Mouse (Mus musculus) neural tube, embryonic 11.5 days (tissue): ENCODE data around the gene Thbs3. TPM values are rescaled to one million over a fixed set of nuclear protein-coding genes. Genes with fewer than 3 reads are reported as not detected.
"Not testable (repeated sequence)": the region's sequence is repeated elsewhere in the genome, so short reads cannot be mapped to it uniquely, and the experiment has no call there.

Source experiments
- ATAC-seq: fragments of 200-750 bp; cut with Nextera tagmentation; 2 replicates; pipeline ENCODE4 v1.8.0; 2017; ENCODE audit warnings: moderate number of reproducible peaks, mild to moderate bottlenecking, moderate TSS enrichment, moderate library complexity; ENCODE audit not compliant: insufficient read depth, low FRiP score, low TSS enrichment
- DNase-seq: peaks from one replicate; pipeline ENCODE4 v3.0.0-alpha.2; 2015; ENCODE audit warnings: low spot score
- H3K27ac ChIP-seq: fragments of 300-500 bp; sonication (generic); 2 replicates; pipeline ENCODE4 v1.5.1; 2014; ENCODE audit warnings: low read depth, mild to moderate bottlenecking, low read length
- H3K27me3 ChIP-seq: fragments of 300-500 bp; sonication (generic); 2 replicates; pipeline ENCODE4 v1.6.1; 2014; ENCODE audit warnings: mild to moderate bottlenecking, low read length, mixed read lengths; ENCODE audit not compliant: control insufficient read depth, insufficient read depth
- H3K36me3 ChIP-seq: fragments of 300-500 bp; sonication (generic); 2 replicates; pipeline ENCODE4 v1.6.1; 2014; ENCODE audit warnings: mild to moderate bottlenecking, low read length, moderate library complexity, mixed read lengths; ENCODE audit not compliant: control insufficient read depth, insufficient read depth
- H3K4me1 ChIP-seq: fragments of 300-500 bp; sonication (generic); 2 replicates; pipeline ENCODE4 v1.6.1; 2014; ENCODE audit warnings: low read length, mixed read lengths; ENCODE audit not compliant: control insufficient read depth, insufficient read depth
- H3K4me2 ChIP-seq: fragments of 300-500 bp; sonication (generic); 2 replicates; pipeline ENCODE4 v1.6.1; 2014; ENCODE audit warnings: low read depth, mild to moderate bottlenecking, moderate library complexity
- H3K4me3 ChIP-seq: fragments of 300-500 bp; sonication (generic); 2 replicates; pipeline ENCODE4 v1.5.1; 2014; ENCODE audit warnings: low read depth, low read length
- H3K9ac ChIP-seq: fragments of 300-500 bp; sonication (generic); 2 replicates; pipeline ENCODE4 v1.6.1; 2014; ENCODE audit warnings: mild to moderate bottlenecking, low read length
- H3K9me3 ChIP-seq: fragments of 300-500 bp; sonication (generic); 2 replicates; pipeline ENCODE4 v1.6.1; 2016; ENCODE audit warnings: low read length; ENCODE audit not compliant: control insufficient read depth
- WGBS: fragments of 180-500 bp; shearing (Covaris S2); extraction: QIAGEN DNeasy Blood & Tissue Kit; methylation state at CpG from one replicate; pipeline ENCODE4 v1.1.7; 2014; 5-methylcytosine and 5-hydroxymethylcytosine counted together
- polyA plus RNA-seq: library from polyadenylated mRNA; unstranded; fragments of >200 nt; fragmentation: Nextera tagmentation; extraction: Ambion mirVana; gene quantifications from 2 replicates; pipeline ENCODE4 v1.2.1, GENCODE M21; 2014

Thbs3 gene
- polyA plus RNA-seq, 1 experiment from 2014 or later: 26.3 TPM

DNA sequence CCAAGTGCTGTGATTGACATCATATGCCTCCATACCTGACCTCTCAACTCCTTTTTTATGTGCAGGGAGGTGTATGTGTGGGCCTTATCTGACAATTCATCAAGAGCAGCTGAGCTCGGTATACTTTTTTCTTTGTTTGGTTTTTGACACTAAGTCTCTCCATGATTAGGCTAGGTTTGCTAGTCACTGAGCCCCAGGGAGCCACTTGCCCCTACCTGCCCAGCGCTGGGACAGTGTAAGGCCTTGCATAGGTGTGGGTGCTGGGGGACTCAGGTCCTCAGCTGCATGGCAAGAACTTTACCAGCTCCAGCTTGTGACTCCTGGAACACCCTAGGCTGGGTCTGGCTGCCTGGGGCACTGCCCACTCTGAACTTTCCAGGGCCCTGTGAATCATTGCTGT lies 8.3 kb upstream of the Thbs3 start:
- H3K9ac ChIP-seq: no peak overlapping the region
- ATAC-seq (no peak), DNase-seq (no peak)
- peaks cover 5% of the 10 kb centered on the region for H3K4me1 ChIP-seq
- H3K27me3 ChIP-seq: no peaks in the 10 kb centered on the region
- no peaks in the 10 kb centered on the region for H3K9me3 ChIP-seq
- H3K27ac ChIP-seq: no peak overlapping the region
- no peak overlapping the region for H3K4me3 ChIP-seq
- no peak overlapping the region for H3K4me2 ChIP-seq
- WGBS: 96% methylated on average over 2 of the region's 2 CpGs
- H3K36me3 ChIP-seq: peaks cover 18% of the 10 kb centered on the region

DNA sequence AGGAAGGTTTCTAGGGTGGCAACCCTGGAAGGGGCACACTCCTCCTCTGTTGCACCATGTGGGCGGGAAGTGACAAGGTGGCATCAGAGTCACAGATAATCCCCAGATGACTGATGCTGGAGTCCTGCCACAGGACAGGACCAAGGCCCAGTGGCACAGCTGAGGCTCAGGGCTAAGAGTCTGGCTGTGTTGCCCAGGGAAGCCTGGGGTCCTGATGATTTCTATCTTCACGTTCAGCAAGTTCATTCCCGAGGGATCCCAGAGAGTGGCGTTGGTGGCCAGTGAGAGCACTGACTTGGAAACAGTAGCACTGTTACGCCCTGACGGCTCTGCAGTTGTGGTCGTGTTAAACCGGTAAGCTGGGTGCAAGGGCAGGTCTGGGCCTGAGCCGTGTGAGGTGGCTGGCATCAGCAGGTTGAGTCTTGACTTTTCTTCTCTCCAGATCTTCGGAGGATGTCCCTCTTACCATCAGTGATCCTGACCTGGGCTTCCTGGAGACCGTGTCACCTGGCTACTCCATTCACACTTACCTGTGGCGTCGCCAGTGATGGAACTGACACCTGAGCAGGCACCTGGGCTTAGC lies 6.8 kb upstream of the Thbs3 start:
- Histone ChIP-seq H3K4me2 (no peak overlapping the region), H3K27me3 (no peaks in the 10 kb centered on the region), H3K36me3 (peaks cover 18% of the 10 kb centered on the region), H3K9ac (no peak overlapping the region), H3K4me1 (peaks cover 11% of the 10 kb centered on the region), H3K9me3 (no peaks in the 10 kb centered on the region), H3K27ac (no peak overlapping the region), H3K4me3 (no peak overlapping the region)
- ATAC-seq (no peak), DNase-seq (no peak)
- WGBS: 91% methylated on average over 13 of the region's 13 CpGs

DNA sequence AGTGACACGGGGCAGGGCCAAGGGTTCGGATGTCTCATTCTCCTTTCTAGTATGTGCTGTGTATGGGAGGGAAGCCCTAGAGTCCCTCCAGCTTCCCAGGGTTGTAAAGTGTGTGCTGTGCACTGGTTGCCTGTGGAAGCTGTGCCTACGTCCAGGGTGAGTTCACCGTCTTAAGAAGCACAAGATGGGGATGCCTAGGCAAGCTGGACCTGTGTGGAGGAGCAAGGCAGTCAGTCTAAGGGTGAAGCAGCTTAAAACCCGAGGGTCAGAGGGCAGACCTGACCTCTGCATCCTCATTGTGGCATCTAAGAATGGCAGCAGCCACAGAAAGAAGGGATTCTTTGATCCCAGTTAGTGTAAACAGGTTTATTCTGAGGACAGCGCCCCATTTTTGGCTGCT lies 6.2 kb upstream of the Thbs3 start:
- whole genome bisulfite sequencing: 85% methylated on average over 6 of the region's 6 CpGs
- H3K4me2 ChIP-seq: no peak overlapping the region
- H3K9me3 ChIP-seq: no peaks in the 10 kb centered on the region
- H3K4me3 ChIP-seq: no peak overlapping the region
- H3K9ac ChIP-seq: no peak overlapping the region
- peaks cover 18% of the 10 kb centered on the region for H3K36me3 ChIP-seq
- ATAC-seq (no peak), DNase-seq (no peak)
- H3K4me1 ChIP-seq: peaks cover 8% of the 10 kb centered on the region; the same call in 1 of the 2 replicates
- no peak overlapping the region for H3K27ac ChIP-seq
- H3K27me3 ChIP-seq: no peaks in the 10 kb centered on the region

DNA sequence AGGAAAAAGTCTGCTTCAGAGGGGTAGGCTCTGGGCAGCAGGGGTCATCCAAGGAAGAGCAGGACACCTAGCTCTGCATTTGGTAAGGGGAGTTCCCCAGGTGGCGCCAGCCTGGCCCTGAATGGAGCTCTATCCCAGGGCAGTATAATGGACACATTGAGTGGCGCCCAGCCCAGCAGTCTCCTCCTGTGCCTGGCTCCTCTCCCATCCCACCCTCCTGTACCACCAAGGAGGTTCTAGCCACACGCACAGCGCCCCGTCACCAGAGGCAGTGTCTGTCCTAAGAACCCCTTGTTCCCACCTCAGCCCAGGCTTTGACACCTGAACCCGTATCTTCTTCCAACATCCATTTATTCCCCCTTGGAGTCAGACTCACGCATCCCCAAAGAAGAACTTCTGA lies 5.2 kb upstream of the Thbs3 start:
- ATAC-seq (no peak), DNase-seq (no peak)
- 93% methylated on average over 7 of the region's 7 CpGs for WGBS
- H3K9me3 ChIP-seq: no peaks in the 10 kb centered on the region
- no peak overlapping the region for H3K27ac ChIP-seq
- no peaks in the 10 kb centered on the region for H3K27me3 ChIP-seq
- H3K9ac ChIP-seq: no peak overlapping the region
- H3K36me3 ChIP-seq: peaks cover 18% of the 10 kb centered on the region
- no peak overlapping the region for H3K4me3 ChIP-seq
- peaks cover 8% of the 10 kb centered on the region; the same call in 1 of the 2 replicates for H3K4me1 ChIP-seq
- no peak overlapping the region for H3K4me2 ChIP-seq

DNA sequence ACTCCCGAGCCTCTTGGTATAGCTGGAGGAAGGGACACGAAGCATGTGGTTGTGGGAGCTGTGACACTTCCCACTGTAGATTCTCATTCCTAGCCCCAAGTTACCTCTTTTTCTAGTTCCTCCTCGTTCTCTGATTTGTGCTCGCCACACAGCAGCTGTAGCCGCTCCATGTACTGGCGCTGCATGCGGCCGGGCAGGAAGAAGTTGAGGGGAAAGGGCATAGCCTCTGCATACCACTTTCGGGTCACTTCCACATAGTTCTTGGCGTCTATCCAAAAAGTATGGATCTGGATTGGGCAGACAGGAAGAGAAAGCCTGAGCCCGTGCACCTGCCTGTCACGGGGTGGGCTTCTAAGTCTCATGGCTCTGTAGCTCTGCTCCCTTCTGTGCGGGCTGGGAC lies 4.8 kb upstream of the Thbs3 start:
- no peak for ATAC-seq
- 92% methylated on average over 13 of the region's 13 CpGs for WGBS

DNA sequence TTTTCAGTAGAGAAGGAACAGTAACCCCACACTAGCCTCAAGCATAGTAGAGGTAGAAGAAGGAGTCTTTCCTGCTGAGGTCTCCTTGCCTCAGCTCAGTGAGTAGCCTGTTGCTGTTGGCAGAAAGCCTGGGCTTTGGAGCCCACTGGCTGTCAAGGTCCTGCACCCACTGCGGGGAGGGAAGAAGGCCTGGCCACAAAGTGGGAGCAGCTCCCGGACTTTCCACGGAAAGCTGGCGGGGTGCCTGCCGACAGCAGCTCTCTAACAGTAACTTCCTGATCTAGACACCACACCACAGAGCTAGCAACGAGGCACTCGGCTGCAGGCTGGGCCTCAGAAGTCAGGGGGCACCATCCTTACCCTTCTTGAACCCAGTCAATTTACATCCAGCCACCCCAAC lies 4.2 kb upstream of the Thbs3 start:
- no peak overlapping the region for H3K4me2 ChIP-seq
- DNase-seq (no peak), ATAC-seq (no peak)
- H3K9me3 ChIP-seq: no peaks in the 10 kb centered on the region
- 88% methylated on average over 7 of the region's 7 CpGs for WGBS
- H3K4me1 ChIP-seq: peaks cover 14% of the 10 kb centered on the region
- H3K4me3 ChIP-seq: no peak overlapping the region
- no peaks in the 10 kb centered on the region for H3K27me3 ChIP-seq
- no peak overlapping the region for H3K27ac ChIP-seq
- peaks cover 18% of the 10 kb centered on the region for H3K36me3 ChIP-seq
- no peak overlapping the region for H3K9ac ChIP-seq

More for the DNA sequence above, 4.8 kb upstream of the Thbs3 start:
- no peak overlapping the region for H3K27ac ChIP-seq
- peaks cover 9% of the 10 kb centered on the region for H3K4me1 ChIP-seq
- H3K9me3 ChIP-seq: no peaks in the 10 kb centered on the region
- no peak for DNase-seq
- H3K9ac ChIP-seq: no peak overlapping the region
- H3K4me3 ChIP-seq: no peak overlapping the region
- H3K36me3 ChIP-seq: peaks cover 18% of the 10 kb centered on the region
- H3K27me3 ChIP-seq: no peaks in the 10 kb centered on the region
- no peak overlapping the region for H3K4me2 ChIP-seq

DNA sequence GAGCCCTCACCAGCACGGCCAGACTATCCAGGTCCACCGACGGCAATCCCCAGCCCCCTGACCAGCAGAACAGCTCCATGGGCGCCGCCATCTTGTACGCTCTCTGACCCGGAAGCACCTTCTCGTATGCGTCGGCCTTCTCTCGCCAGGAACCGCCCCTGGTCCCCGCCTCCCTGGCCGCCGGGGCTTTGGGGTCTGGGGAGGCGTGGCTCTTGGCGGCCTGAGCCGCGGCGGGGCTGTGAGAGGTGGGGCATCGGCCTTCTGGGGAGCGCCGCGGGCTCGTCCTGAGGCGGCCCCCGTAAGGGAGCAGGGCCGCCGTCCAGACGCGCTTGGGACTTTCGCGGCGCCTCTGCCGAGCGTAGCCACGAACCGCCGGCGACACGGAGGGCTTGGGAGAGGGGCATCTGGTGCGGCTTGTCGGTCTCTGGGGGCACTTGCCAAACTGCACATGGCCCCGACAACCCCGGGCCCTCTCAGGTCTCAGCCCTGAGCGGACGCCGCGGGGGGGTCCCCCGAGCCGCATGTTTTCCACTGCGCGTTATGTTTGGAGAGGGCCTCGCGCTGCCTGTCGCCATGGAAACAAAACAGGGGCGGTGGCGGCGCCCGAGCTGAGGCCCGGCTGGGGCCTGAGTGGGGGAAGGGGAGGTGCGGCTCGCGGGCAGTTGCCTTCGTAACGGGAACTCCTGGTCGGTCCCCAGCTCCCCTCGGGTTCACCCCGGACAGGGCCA lies 1.0 kb upstream of the Thbs3 start:
- DNase-seq: peak; percentile 97
- peak overlapping the region; percentile 73 for H3K4me3 ChIP-seq
- ATAC-seq: peak; percentile 88
- peaks cover 18% of the 10 kb centered on the region for H3K4me1 ChIP-seq
- under 1% methylated on average over 69 of the region's 69 CpGs for WGBS
- no peaks in the 10 kb centered on the region for H3K9me3 ChIP-seq
- H3K4me2 ChIP-seq: peak overlapping the region; percentile 55
- peak overlapping the region; percentile 90 for H3K27ac ChIP-seq
- peak overlapping the region; percentile 66 for H3K9ac ChIP-seq
- H3K27me3 ChIP-seq: no peaks in the 10 kb centered on the region
- H3K36me3 ChIP-seq: peaks cover 3% of the 10 kb centered on the region

DNA sequence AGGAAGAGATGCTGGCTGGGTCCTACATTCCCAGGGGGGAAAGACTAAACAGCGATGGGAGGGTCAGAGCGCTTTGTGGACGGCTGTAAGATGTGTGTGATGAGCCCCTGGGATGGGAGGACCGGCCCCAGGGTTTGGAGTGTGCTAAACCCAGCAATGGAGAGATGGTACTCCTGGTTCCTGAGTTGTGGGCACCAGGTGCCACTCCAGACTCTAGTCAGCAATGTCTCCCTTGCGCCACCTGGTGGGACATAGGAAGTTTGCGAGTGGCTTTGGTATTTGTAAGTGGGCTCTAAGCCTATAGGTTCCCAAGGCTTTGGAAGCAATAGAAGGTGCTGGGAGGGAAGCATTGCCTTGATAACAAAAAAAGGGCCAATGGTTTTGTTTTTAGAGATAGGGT lies 873 bp downstream of the Thbs3 start:
- H3K27me3 ChIP-seq: no peaks in the 10 kb centered on the region
- H3K27ac ChIP-seq: peak overlapping the region; percentile 90
- H3K9ac ChIP-seq: peak overlapping the region; percentile 66
- WGBS: 0% methylated on average over 6 of the region's 6 CpGs
- peak overlapping the region; percentile 73 for H3K4me3 ChIP-seq
- ATAC-seq: peak; percentile 20
- no peaks in the 10 kb centered on the region for H3K9me3 ChIP-seq
- H3K4me2 ChIP-seq: peak overlapping the region; percentile 55
- H3K36me3 ChIP-seq: no peaks in the 10 kb centered on the region
- peaks cover 18% of the 10 kb centered on the region for H3K4me1 ChIP-seq
- peak; percentile 88 for DNase-seq

DNA sequence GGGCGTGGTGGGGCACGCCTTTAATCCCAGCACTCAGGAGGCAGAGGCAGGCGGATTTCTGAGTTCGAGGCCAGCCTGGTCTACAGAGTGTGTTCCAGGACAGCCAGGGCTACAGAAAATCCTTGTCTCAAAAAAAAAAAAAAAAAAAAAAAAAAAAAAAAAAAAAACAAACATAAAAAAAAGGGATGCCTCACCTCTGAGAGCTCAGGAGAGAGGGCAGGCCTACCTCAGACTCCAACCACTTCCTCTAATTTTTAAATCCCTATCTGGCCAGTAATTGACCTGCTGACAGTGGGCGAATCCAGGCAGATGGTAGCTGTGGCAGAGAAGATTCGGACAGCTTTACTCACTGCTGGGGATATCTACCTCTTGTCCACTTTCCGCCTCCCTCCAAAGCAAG lies 1.4 kb downstream of the Thbs3 start:
- H3K27ac ChIP-seq, H3K9me3 ChIP-seq, H3K4me2 ChIP-seq, H3K4me3 ChIP-seq, ATAC-seq, H3K36me3 ChIP-seq, H3K9ac ChIP-seq, DNase-seq, H3K27me3 ChIP-seq: not testable (repeated sequence)
- 73% methylated on average over 7 of the region's 7 CpGs for WGBS
- H3K4me1 ChIP-seq: peaks cover 18% of the 10 kb centered on the region
